Mouse (Mus musculus) activated CD4-positive, CD25-positive, alpha-beta regulatory T cell, adult 9 weeks (primary cell): Measurements from ENCODE around the gene Kat14. TPM values are rescaled to one million over a fixed set of nuclear protein-coding genes. Genes with fewer than 3 reads are reported as not detected.

Experiments used
- polyA plus RNA-seq: library from polyadenylated mRNA; unstranded; fragments of 100-300 nt; shearing (Covaris generic); gene quantifications from one replicate; pipeline ENCODE4 v1.2.1, GENCODE M21; 2017

Gene Kat14
- polyA plus RNA-seq = 16.1 TPM

DNA sequence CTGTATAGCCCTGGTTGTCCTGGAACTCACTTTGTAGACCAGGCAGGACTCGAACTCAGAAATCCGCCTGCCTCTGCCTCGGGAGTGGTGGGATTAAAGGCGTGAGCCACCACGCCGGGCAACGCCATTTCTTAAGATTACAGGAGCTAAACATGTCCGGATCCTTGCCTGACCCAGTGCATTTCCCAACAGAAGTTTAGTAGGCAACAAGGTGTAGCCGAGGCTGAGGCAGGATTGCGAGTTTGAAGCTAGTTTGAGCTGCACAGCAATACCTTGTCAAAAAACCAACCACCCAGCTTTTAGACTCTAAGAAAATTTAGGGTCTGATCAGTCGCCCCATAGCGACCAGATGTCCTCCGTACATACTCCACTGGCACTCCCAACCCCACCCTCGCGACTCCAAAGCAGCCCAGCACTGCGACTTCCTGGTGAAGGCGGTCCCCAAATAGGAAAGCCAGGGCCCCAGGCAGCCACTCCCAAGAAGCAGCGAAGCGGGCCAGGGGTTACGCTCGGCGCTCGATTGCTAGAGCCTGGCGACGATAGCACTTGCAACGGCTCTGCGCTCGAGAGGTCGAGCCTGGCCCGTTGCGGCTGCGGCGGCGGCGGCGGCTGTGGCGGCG lies at the start of gene Kat14, which contains the start of gene Pet117:
Gene Kat14, plus strand, starts transcription at position 584 of the 620 bp plus-strand sequence.
Gene Pet117, plus strand, starts transcription at position 597 of the 620 bp plus-strand sequence.

DNA sequence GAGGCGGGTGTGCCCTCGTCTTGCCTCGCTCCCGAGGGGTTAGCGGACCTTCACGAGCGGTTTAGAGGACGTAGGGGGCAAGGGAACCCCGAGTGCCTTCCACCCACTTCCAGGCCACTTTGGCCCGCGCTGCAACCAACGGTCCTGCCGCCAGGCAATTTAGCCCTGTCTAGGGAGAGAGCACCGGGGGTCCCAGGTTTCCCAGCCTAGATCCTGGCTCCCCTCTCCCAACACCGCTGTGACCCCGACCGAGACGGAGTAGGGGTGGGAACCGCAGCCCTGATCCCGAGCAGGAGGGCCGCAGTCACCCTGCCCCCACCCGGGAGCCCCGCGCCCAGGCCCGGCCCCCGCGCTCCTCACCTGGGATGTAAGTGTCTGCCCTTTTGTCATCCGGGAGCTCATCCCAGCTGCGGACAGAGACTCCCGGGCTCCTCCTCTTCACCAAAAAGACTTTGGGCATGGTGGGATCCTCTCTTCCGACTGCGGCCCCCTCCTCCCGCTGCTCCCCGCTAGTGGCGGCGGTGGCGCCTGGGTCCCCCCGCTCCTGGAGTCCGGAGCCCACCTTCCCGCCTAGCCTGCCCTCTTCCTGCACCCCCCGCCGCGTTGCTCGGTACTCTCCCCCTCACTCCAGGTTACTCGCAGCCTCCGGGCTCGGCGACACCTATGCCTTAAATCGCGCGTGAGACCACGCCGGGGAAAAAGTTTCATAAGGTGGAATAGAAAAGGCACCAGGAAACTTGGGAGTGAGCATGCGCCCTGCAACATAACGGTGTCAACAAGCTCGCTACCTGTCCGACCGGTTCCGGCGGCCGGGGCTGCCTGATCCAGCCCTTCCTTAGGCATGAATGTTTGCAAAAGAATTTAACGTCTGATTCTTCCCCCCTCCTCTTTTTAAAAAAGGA lies 37.1 kb upstream of the Kat14 start, which contains the start of gene Ovol2:
Gene Ovol2, minus strand, starts transcription at position 746 of the 902 bp plus-strand sequence.

Other genes starting within 250 kb of the Kat14 start
- gene Mgme1, start 98.3 kb upstream of the Kat14 start, polyA plus RNA-seq = 8.7 TPM
- 70.8 TPM for gene Snx5, start 98.1 kb upstream of the Kat14 start, polyA plus RNA-seq
- gene Ovol2, start 36.8 kb upstream of the Kat14 start, polyA plus RNA-seq = not detected
- 1.3 TPM for gene Pet117, start within 50 bp of the Kat14 start, polyA plus RNA-seq
- 0.16 TPM for gene Dzank1, start 158.4 kb downstream of the Kat14 start, polyA plus RNA-seq
- gene Polr3f, start 158.7 kb downstream of the Kat14 start, polyA plus RNA-seq = 37.0 TPM
- 15.5 TPM for gene Rbbp9, start 181.9 kb downstream of the Kat14 start, polyA plus RNA-seq
- 95.9 TPM for gene Sec23b, start 187.2 kb downstream of the Kat14 start, polyA plus RNA-seq
- 25.9 TPM for gene Smim26, start 225.1 kb downstream of the Kat14 start, polyA plus RNA-seq
- 63.1 TPM for gene Dtd1, start 230.9 kb downstream of the Kat14 start, polyA plus RNA-seq